Mouse (Mus musculus) cerebellum, adult 2 months (tissue): ENCODE measurements around the gene Zfp593. TPM values are rescaled to one million over a fixed set of nuclear protein-coding genes. Genes with fewer than 3 reads are reported as not detected.
A peak's percentile ranks its signal among the peaks of the same experiment; 100 is the strongest.

Source experiments
- DNase-seq, 2 experiments: peaks; one replicate each; pipeline ENCODE4 v3.0.0; 2021
- H3K27ac ChIP-seq: fragments of 200-500 bp; 2 replicates; pipeline ENCODE4 v1.5.1; 2012; ENCODE audit warnings: low read length, control low read depth, inconsistent platforms; ENCODE audit not compliant: insufficient read depth
- H3K27me3 ChIP-seq: fragments of 200-500 bp; 2 replicates; pipeline ENCODE4 v1.6.1; 2012; ENCODE audit warnings: inconsistent platforms, mild to moderate bottlenecking, low read length, moderate library complexity; ENCODE audit not compliant: control insufficient read depth, insufficient read depth
- H3K4me1 ChIP-seq: fragments of 200-500 bp; 2 replicates; pipeline ENCODE4 v1.6.1; 2011; ENCODE audit warnings: low read length; ENCODE audit not compliant: control insufficient read depth, insufficient read depth
- H3K4me3 ChIP-seq: fragments of 200-500 bp; replicated peaks from 2 replicates; pipeline ENCODE3; 2011; ENCODE audit warnings: mild to moderate bottlenecking, low read depth, low read length, control low read depth; ENCODE audit not compliant: insufficient read depth
- CTCF ChIP-seq: fragments of 200-500 bp; IDR thresholded peaks from 2 replicates; pipeline ENCODE4 v1.5.1; 2011; ENCODE audit warnings: low read depth, mild to moderate bottlenecking, control low read depth, low read length, moderate library complexity, borderline replicate concordance; ENCODE audit not compliant: insufficient read depth
- POLR2A ChIP-seq: fragments of 200-500 bp; IDR thresholded peaks from 2 replicates; pipeline ENCODE4 v1.6.1; 2011; ENCODE audit warnings: low read length, control low read depth, borderline replicate concordance; ENCODE audit not compliant: insufficient read depth
- WGBS: fragments of 180-500 bp; shearing (Covaris S2); methylation state at CpG from one replicate; pipeline ENCODE4 v1.1.7; 2018; 5-methylcytosine and 5-hydroxymethylcytosine counted together
- polyA plus RNA-seq: library from polyadenylated mRNA; depleted of rRNA; stranded (reverse); fragments of >200 nt; gene quantifications from 2 replicates; pipeline ENCODE4 v1.2.3, GENCODE M21; 2012

The Zfp593 gene
- polyA plus RNA-seq, 1 experiment: 11.7 TPM

GRCm38 (mm10) chr4:134249651-134250050 is 4.3 kb upstream of the Zfp593 start:
- Histone ChIP-seq H3K27me3 (peaks cover 2% of the 10 kb centered on the region; the same call in 1 of the 2 replicates), H3K4me1 (no peaks in the 10 kb centered on the region), H3K27ac (no peak overlapping the region), H3K4me3 (peak overlapping the region; percentile 33)
- DNase-seq: peak; percentile 46 to 70
- WGBS: under 1% methylated on average over 30 of the region's 30 CpGs
- TF ChIP-seq CTCF (peak; percentile 33; the same call in 1 of the 2 replicates), POLR2A (no peak)

DNA sequence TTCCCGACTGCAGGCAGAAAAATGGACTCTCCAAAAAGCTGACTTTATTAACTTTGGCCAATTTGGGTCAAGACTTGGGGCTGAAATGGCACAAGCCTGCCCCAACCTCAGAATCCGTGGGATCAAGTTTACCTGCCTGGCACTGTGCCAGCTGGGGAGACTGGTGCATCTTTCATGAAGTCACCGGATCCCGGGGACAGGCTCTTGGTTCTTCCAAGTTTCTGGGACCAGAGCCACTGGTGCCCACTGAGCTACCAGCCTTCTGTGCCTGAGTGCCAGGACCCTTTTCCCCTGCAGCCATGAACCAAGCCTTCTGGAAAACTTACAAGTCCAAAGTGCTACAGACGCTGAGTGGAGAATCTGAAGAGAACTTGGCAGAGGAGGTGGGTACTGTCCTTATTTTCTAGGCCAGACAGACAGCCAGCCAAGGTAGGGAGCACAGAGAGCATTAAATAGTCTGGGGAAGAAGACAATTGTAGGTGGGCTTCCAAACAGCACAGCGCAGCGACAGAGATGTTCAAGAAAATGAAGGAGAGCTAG is 1.4 kb upstream of the Zfp593 start, which contains the start of gene Gm30191:
Gene Gm30191, plus strand, starts transcription at position 217 of the 540 bp plus-strand sequence.
- peak; percentile 32 to 33 for DNase-seq
- Histone ChIP-seq H3K4me3 (no peak within 1 kb of the TSS), H3K27ac (no peak within 1 kb of the TSS), H3K27me3 (peaks cover 2% of the 10 kb centered on the region; the same call in 1 of the 2 replicates), H3K4me1 (no peaks in the 10 kb centered on the region)
- no peak for TF ChIP-seq CTCF
- TF ChIP-seq POLR2A: no peak
- 5% methylated on average over 7 of the region's 7 CpGs for WGBS

DNA sequence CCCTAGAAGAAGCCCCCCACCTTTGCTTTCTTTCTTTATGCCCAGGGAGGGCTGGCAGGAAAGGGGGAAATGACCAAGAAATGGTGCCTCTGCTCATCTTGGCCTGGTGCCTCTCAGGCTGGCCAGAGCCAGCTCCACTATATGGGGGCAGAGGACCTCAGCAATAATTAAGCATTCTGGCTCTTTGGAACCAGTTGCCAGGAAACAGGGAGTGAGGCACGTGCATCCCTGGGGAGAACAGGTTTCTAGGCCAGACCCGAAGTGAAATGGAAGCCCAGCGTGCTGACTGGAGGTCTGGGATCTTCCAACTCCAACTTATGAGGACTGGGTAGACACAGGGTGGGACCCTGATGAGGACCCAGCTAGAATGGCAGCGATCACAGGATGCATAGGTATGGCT is 864 bp upstream of the Zfp593 start:
- DNase-seq: peak; percentile 21 to 30
- TF ChIP-seq CTCF (no peak), POLR2A (no peak)
- WGBS: 9% methylated on average over 4 of the region's 4 CpGs
- Histone ChIP-seq H3K4me3 (no peak overlapping the region), H3K27ac (no peak overlapping the region), H3K27me3 (no peaks in the 10 kb centered on the region; the same call in 1 of the 2 replicates), H3K4me1 (no peaks in the 10 kb centered on the region)

DNA sequence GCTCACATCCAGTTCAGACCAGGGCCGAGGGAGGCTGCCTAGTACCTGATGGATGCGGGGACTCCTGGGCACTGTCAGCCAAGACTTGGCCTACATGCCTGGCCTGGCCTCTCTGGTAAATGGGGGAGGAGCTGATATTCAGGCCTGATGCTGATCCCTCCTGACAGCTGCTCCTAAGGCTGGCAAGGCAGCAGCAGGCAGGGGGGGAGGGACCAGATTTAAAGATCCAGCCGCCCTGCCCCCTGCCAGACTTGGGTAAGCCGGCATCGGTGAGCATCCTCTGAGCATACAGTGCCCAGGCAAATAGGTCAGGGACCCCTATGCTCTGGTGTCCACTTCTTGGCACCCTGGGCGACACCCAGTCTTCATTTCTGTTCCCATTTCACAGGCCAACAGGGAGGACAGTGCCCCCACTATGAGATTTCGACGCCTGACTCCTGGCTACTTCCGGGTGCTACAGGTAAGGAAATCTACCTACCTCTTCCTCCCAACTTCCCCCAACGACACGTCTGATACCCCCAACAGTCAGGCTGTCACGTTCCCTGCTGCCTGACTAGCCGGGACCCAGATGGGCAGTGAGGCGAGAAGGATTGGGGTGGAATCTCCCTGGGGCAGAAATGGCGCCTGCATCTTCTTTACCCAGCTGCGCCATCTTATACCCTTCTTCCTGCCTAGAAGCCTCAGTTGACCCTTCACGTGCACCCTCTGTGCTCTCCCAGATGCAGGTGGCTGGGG is 1.7 kb downstream of the Zfp593 start, which contains the start of gene E130218I03Rik:
Gene E130218I03Rik, plus strand, starts transcription at position 147 of the 735 bp plus-strand sequence.
- 53% methylated on average over 17 of the region's 17 CpGs for WGBS
- Histone ChIP-seq H3K27me3 (no peaks in the 10 kb centered on the region), H3K4me3 (no peak within 1 kb of the TSS), H3K27ac (no peak within 1 kb of the TSS), H3K4me1 (peaks cover 3% of the 10 kb centered on the region; the same call in 1 of the 2 replicates)
- DNase-seq: no peak
- TF ChIP-seq CTCF: no peak

DNA sequence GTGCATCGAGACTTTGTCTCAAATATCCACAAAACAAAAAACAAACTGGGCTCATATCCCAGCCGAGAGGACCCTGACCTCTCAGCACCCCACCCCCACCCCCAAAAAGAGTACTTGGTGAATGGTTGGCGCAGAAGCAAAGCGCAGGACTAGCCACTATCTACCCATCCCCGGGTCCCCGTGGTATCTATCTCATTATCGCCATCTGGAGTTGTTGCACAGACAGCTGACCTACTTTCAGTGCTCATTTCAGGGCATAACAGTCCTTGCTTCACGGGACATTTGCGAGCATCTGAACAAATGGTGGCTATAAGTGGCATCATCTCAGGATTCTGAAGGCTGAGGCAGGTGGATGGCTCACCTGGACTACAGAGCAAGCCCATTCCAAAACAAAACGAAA is 6.7 kb downstream of the Zfp593 start:
- Histone ChIP-seq H3K27ac (no peak overlapping the region), H3K27me3 (no peaks in the 10 kb centered on the region), H3K4me1 (peaks cover 9% of the 10 kb centered on the region; the same call in 1 of the 2 replicates), H3K4me3 (no peak overlapping the region)
- peak; percentile 43 to 55 for DNase-seq
- TF ChIP-seq POLR2A: no peak
- no peak for TF ChIP-seq CTCF
- 2% methylated on average over 10 of the region's 10 CpGs for WGBS

DNA sequence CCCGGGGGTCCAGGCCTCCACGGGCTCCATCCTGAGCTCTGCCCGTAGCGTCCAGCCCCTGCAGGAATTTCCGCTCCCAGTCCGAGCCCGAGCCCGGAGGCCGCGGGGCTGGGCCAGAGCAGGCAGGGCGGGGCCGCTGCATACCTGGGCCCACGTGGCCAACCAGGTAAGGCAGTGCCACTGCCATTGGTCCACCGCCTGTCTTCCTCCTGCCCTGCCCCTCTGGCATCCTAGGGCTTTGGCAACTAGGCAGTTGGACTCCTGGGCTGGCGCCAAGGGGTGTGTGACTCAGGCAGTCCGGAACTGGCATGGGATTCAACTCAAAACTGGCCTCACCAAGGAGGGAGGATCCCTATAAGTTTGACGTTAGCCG is 7.1 kb downstream of the Zfp593 start, which contains the start of gene Cnksr1:
Gene Cnksr1, minus strand, starts transcription at position 121 of the 373 bp plus-strand sequence.
- under 1% methylated on average over 18 of the region's 18 CpGs for WGBS
- peak; percentile 81 to 84 for DNase-seq
- TF ChIP-seq POLR2A (no peak), CTCF (no peak)
- Histone ChIP-seq H3K27me3 (no peaks in the 10 kb centered on the region), H3K4me1 (peaks cover 13% of the 10 kb centered on the region; the same call in 1 of the 2 replicates), H3K27ac (no peak within 1 kb of the TSS), H3K4me3 (peak within 1 kb of the TSS; percentile 15)

DNA sequence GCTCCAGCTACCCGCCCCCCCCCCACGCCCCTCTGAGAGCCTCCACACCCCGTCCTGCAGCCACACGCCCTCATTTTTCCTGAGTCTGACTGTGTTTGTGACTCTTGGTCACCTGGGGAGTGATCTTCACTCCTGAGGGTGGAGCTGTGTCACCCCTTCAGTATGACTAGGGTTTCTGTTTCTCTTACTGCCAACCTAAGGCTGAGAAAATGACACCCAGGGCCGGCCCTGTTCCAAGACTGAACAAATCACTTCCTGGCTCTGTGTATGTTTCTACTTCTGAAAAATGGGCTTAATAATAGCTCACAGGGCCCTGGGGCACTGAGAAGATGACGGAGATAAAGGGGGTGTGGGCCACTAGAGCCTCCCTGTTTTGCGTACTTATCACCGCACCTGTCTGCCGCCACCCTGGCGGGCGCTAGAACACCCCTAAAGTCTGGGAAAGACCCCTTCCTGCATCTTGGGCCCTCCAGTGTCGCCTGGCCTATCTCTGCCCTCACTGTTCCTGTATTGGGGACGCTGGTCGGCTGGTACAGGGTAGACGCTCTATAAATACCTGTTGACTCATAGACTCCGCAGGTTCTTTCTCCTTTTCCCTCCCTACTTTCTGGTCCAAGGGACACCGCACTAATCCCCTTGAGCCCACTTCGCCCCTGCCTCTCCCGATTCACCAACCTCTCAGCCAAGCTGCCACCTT is 7.7 kb downstream of the Zfp593 start:
- TF ChIP-seq CTCF: no peak
- no peak for TF ChIP-seq POLR2A
- Histone ChIP-seq H3K27me3 (no peaks in the 10 kb centered on the region), H3K4me1 (peaks cover 13% of the 10 kb centered on the region; the same call in 1 of the 2 replicates), H3K27ac (no peak overlapping the region), H3K4me3 (peak overlapping the region; percentile 14)
- no peak for DNase-seq
- WGBS: 59% methylated on average over 19 of the region's 19 CpGs

- Histone ChIP-seq H3K27me3 (no peaks in the 10 kb centered on the region), H3K4me1 (peaks cover 13% of the 10 kb centered on the region; the same call in 1 of the 2 replicates), H3K4me3 (no peak overlapping the region), H3K27ac (no peak overlapping the region)
- TF ChIP-seq CTCF (no peak), POLR2A (no peak)
- 36% methylated on average over 5 of the region's 5 CpGs for WGBS
- DNase-seq: peak in 1 of 2 experiments; percentile 22
Observed at GRCm38 (mm10) chr4:134234876-134235275, 10.5 kb downstream of the Zfp593 start.
